Mouse (Mus musculus) midbrain, postnatal 0 days (tissue): ENCODE data around the gene Nfkb2. TPM values are rescaled to one million over a fixed set of nuclear protein-coding genes. Genes with fewer than 3 reads are reported as not detected.
A peak's percentile ranks its signal among the peaks of the same experiment; 100 is the strongest.

Experiments
- ATAC-seq: fragments of 200-750 bp; cut with Nextera tagmentation; 2 replicates; pipeline ENCODE4 v1.8.0; 2017; ENCODE audit warnings: moderate number of reproducible peaks, mild to moderate bottlenecking, moderate TSS enrichment, moderate library complexity; ENCODE audit not compliant: low FRiP score
- DNase-seq: peaks from one replicate; pipeline ENCODE4 v3.0.0-alpha.2; 2015; ENCODE audit warnings: low spot score
- H3K27ac ChIP-seq: fragments of 300-500 bp; sonication (generic); 2 replicates; pipeline ENCODE4 v1.5.1; 2014; ENCODE audit warnings: low read depth, mild to moderate bottlenecking, low read length, mixed read lengths
- H3K27me3 ChIP-seq: fragments of 300-500 bp; sonication (generic); 2 replicates; pipeline ENCODE4 v1.6.1; 2014; ENCODE audit warnings: low read length, control low read depth, mixed read lengths; ENCODE audit not compliant: insufficient read depth
- H3K36me3 ChIP-seq: fragments of 300-500 bp; sonication (generic); 2 replicates; pipeline ENCODE4 v1.6.1; 2014; ENCODE audit warnings: low read length, control low read depth, mixed read lengths; ENCODE audit not compliant: insufficient read depth
- H3K4me1 ChIP-seq: fragments of 300-500 bp; sonication (generic); 2 replicates; pipeline ENCODE4 v1.6.1; 2014; ENCODE audit warnings: mild to moderate bottlenecking, control low read depth, antibody characterized with exemption, low read length, mixed read lengths; ENCODE audit not compliant: insufficient read depth
- H3K4me2 ChIP-seq: fragments of 300-500 bp; sonication (generic); 2 replicates; pipeline ENCODE4 v1.6.1; 2014; ENCODE audit warnings: low read depth, mild to moderate bottlenecking, low read length, mixed read lengths; ENCODE audit not compliant: poor library complexity, severe bottlenecking
- H3K4me3 ChIP-seq: fragments of 300-500 bp; sonication (generic); 2 replicates; pipeline ENCODE4 v1.5.1; 2014; ENCODE audit warnings: low read depth, mild to moderate bottlenecking, low read length, moderate library complexity
- H3K9ac ChIP-seq: fragments of 300-500 bp; sonication (generic); replicated peaks from 2 replicates; pipeline ENCODE4 v1.6.1; 2014; ENCODE audit warnings: mild to moderate bottlenecking, low read length, moderate library complexity, mixed read lengths; ENCODE audit not compliant: poor library complexity, severe bottlenecking
- H3K9me3 ChIP-seq: fragments of 300-500 bp; sonication (generic); 2 replicates; pipeline ENCODE4 v1.6.1; 2016; ENCODE audit warnings: low read length, control low read depth
- CTCF ChIP-seq: IDR thresholded peaks from 2 replicates; pipeline ENCODE4 v1.5.1; 2016; ENCODE audit warnings: antibody characterized with exemption, mild to moderate bottlenecking
- WGBS: fragments of 180-500 bp; shearing (Covaris S2); extraction: QIAGEN DNeasy Blood & Tissue Kit; methylation state at CpG from one replicate; pipeline ENCODE4 v1.1.7; 2014; 5-methylcytosine and 5-hydroxymethylcytosine counted together
- polyA plus RNA-seq: library from polyadenylated mRNA; unstranded; fragments of >200 nt; fragmentation: Nextera tagmentation; extraction: Ambion mirVana; gene quantifications from 2 replicates; pipeline ENCODE4 v1.2.1, GENCODE M21; 2015
- total RNA-seq: library from RNA; depleted of rRNA; stranded (reverse); fragments of >200 nt; gene quantifications from 2 replicates; pipeline ENCODE4 v1.2.3, GENCODE M21; 2014

Nfkb2 gene
- total and polyA plus RNA-seq, 2 experiments from 2014 or later: 2.4 to 3.1 TPM

DNA sequence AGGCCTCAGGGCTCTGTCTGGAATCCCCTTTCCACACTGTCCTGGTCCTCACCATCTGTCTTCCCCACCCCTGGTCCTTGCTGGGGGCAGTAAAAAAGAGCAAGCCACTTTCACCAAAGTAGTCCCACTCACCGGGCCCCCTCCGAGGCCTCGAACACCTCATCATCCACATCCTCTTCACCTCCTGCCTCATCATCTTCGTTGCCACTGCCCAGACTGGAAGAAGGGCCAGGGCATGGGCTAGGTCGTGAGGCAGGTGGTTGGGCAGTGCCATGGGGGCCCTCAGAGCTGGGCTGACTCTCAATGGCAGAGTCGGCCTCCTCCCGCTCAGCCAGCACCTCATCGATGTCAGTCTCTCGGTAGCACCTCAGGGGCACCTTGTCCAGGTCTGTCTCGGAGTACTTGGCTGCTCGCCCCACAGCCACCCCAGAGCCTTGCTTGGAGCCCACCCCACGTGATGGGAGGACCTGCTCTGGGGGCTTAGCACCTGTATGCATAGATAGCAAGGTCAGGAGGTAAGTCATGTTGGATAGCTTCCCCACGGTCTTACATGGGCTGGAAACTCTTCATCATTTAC is 19.0 kb downstream of the Nfkb2 start:
- peak overlapping the region; percentile 39; the same call in 1 of the 2 replicates for H3K9ac ChIP-seq
- H3K4me3 ChIP-seq: no peak overlapping the region
- DNase-seq (no peak), ATAC-seq (no peak)
- H3K9me3 ChIP-seq: no peaks in the 10 kb centered on the region
- TF ChIP-seq CTCF: no peak
- no peak overlapping the region for H3K27ac ChIP-seq
- H3K4me2 ChIP-seq: peak overlapping the region; percentile 0; the same call in 1 of the 2 replicates
- no peaks in the 10 kb centered on the region for H3K27me3 ChIP-seq
- H3K36me3 ChIP-seq: 0 out of 2 replicates have a peak, but pooled peaks cover 3% of the 10 kb centered on the region
- H3K4me1 ChIP-seq: peaks cover 33% of the 10 kb centered on the region
- 84% methylated on average over 13 of the region's 13 CpGs for WGBS

GRCm38 (mm10) chr19:46323716-46324115 is 19.6 kb downstream of the Nfkb2 start:
- H3K27ac ChIP-seq: no peak overlapping the region
- 0 out of 2 replicates have a peak overlapping the region, but pooled peaks have one; percentile 19 for H3K9ac ChIP-seq
- 0 out of 2 replicates have a peak overlapping the region, but pooled peaks have one; percentile 97 for H3K4me2 ChIP-seq
- no peaks in the 10 kb centered on the region for H3K27me3 ChIP-seq
- H3K4me1 ChIP-seq: peaks cover 33% of the 10 kb centered on the region
- TF ChIP-seq CTCF: no peak
- whole genome bisulfite sequencing: 69% methylated on average over 5 of the region's 5 CpGs
- ATAC-seq: no peak
- no peak overlapping the region for H3K4me3 ChIP-seq
- no peak for DNase-seq
- 0 out of 2 replicates have a peak, but pooled peaks cover 3% of the 10 kb centered on the region for H3K36me3 ChIP-seq
- no peaks in the 10 kb centered on the region for H3K9me3 ChIP-seq

DNA sequence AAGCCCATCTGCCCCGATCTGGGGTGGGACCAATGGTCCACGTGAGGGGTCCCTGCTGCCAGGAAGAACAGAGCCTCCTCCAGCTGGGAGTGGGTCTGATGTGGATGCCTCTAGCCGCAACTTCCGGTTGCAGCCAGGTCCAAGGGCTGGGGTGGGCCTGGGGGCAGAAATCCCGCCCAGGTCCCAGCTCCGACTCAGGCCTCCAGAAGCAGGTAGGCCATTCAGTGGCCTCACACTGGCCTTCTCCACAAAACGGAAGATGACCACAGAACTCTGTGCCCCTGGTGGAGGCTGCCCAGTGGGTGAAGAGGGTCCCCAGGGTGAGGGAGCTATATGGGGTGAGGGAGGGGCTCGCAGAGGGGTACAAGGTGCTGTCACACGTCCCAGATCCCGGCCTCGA is 20.2 kb downstream of the Nfkb2 start:
- no peak overlapping the region for H3K4me3 ChIP-seq

DNA sequence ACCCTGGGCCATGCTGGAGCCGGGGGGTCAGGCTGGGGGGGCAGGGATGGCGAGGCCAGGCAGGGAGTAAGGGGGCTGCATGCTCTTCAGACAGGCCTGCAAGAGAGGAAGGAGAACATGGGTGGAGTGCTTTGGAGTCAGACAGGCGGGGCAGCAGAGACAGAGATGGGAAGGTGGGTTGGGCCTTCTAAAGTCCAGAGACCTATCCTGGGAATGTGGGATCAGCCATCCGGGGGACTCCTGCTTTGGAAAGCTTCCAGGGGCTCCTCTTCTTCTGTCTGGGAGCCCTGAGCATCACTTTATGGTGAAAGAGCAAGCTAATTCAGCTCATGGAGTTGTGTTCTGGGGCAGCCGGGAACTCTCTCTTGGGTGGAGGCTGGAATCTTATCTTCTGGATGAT is 20.8 kb downstream of the Nfkb2 start:
- no peak for ATAC-seq

More for the DNA sequence above, 20.2 kb downstream of the Nfkb2 start:
- DNase-seq: no peak
- peaks cover 33% of the 10 kb centered on the region for H3K4me1 ChIP-seq
- ATAC-seq: no peak
- no peaks in the 10 kb centered on the region for H3K27me3 ChIP-seq
- H3K9me3 ChIP-seq: no peaks in the 10 kb centered on the region
- WGBS: 77% methylated on average over 11 of the region's 11 CpGs
- TF ChIP-seq CTCF: no peak
- H3K36me3 ChIP-seq: 0 out of 2 replicates have a peak, but pooled peaks cover 3% of the 10 kb centered on the region
- peak overlapping the region; percentile 56; the same call in 1 of the 2 replicates for H3K9ac ChIP-seq
- H3K4me2 ChIP-seq: peak overlapping the region; percentile 97; the same call in 1 of the 2 replicates
- H3K27ac ChIP-seq: no peak overlapping the region

DNA sequence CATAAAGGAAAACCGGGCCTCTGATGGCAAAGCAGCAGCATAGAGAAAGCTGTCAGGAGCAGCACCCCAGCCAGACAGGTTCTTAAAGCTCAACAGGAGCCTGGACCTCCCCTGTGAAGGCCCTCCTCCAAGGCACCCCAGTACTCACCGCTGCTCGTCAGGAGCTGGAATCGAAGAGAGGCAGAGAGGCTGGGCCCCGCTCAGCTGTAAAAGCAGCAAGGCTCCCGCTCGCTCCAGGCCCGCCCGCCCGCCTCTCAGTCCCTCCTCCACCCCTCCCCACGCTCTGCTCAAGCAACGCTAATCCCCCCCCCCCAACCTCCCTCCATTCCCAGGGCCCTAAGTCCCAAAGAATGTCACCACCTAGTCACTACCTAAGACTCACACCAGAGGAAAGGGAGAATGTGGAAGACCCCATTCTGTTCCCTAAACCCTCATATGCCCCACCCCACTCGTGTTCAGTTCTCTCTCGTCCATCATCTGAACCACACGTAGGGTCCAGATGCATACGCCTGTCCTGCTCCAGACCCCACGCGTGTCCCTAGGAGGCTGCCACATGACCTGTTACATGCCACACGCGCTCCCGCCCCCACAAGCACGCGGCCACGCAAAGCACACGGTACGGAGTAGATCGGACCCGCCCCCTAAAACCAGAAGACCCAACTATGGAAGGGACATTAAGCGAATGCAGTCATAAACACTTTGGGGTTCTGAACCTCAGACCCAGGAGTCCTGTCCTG is 22.1 kb downstream of the Nfkb2 start:
- peak overlapping the region; percentile 97 for H3K4me2 ChIP-seq
- no peaks in the 10 kb centered on the region for H3K9me3 ChIP-seq
- H3K4me3 ChIP-seq: peak overlapping the region; percentile 66
- peaks cover 31% of the 10 kb centered on the region for H3K4me1 ChIP-seq
- H3K27me3 ChIP-seq: no peaks in the 10 kb centered on the region
- peaks cover 13% of the 10 kb centered on the region for H3K36me3 ChIP-seq
- H3K27ac ChIP-seq: peak overlapping the region; percentile 90
- 2% methylated on average over 29 of the region's 29 CpGs for WGBS
- TF ChIP-seq CTCF: no peak
- DNase-seq: no peak
- H3K9ac ChIP-seq: peak overlapping the region; percentile 56
- peak; percentile 9; the same call in 1 of the 2 replicates for ATAC-seq

More for the DNA sequence above, 20.8 kb downstream of the Nfkb2 start:
- Histone ChIP-seq H3K27me3 (no peaks in the 10 kb centered on the region), H3K27ac (no peak overlapping the region), H3K36me3 (0 out of 2 replicates have a peak, but pooled peaks cover 3% of the 10 kb centered on the region), H3K9me3 (no peaks in the 10 kb centered on the region), H3K4me3 (peak overlapping the region; percentile 66), H3K4me2 (peak overlapping the region; percentile 97), H3K4me1 (peaks cover 33% of the 10 kb centered on the region), H3K9ac (peak overlapping the region; percentile 56)
- no peak for TF ChIP-seq CTCF
- 77% methylated on average over 5 of the region's 5 CpGs for WGBS
- DNase-seq: no peak
